Mouse (Mus musculus) 3T3-L1 (cell line): ENCODE data around the gene Ccnl1.

Experiments
- DNase-seq: peaks from one replicate; pipeline ENCODE4 v3.0.0-alpha.2; 2015; ENCODE audit warnings: low read depth, low spot score

Ccnl1 gene

GRCm38 (mm10) chr3:65959416-65960001 is 1.5 kb upstream of the Ccnl1 start:
- no peak for DNase-seq

GRCm38 (mm10) chr3:65958840-65959185 is 764 bp upstream of the Ccnl1 start:
- no peak for DNase-seq

GRCm38 (mm10) chr3:65957271-65958101 is 563 bp downstream of the Ccnl1 start:
- DNase-seq = peak; percentile 65

GRCm38 (mm10) chr3:65954499-65955391 is 3.3 kb downstream of the Ccnl1 start:
- peak; percentile 64 for DNase-seq

- DNase-seq = peak; percentile 82
Measured at GRCm38 (mm10) chr3:65950831-65951365, 7.2 kb downstream of the Ccnl1 start.

GRCm38 (mm10) chr3:65950304-65950703 is 7.7 kb downstream of the Ccnl1 start:
- DNase-seq = no peak

- DNase-seq = no peak
Measured at GRCm38 (mm10) chr3:65945277-65945932, 12.6 kb downstream of the Ccnl1 start.

GRCm38 (mm10) chr3:65944713-65945112 is 13.3 kb downstream of the Ccnl1 start:
- DNase-seq = no peak

GRCm38 (mm10) chr3:65943453-65943852 is 14.6 kb downstream of the Ccnl1 start:
- no peak for DNase-seq

- DNase-seq = no peak
Measured at GRCm38 (mm10) chr3:65941052-65941451, 17.0 kb downstream of the Ccnl1 start.

GRCm38 (mm10) chr3:65938211-65938610 is 19.8 kb downstream of the Ccnl1 start:
- DNase-seq = peak; percentile 81

GRCm38 (mm10) chr3:65936384-65936783 is 21.7 kb downstream of the Ccnl1 start:
- DNase-seq = no peak

- no peak for DNase-seq
Measured at GRCm38 (mm10) chr3:65935153-65935552, 22.9 kb downstream of the Ccnl1 start.

GRCm38 (mm10) chr3:65933726-65934125 is 24.3 kb downstream of the Ccnl1 start:
- DNase-seq = no peak

GRCm38 (mm10) chr3:65931542-65931941 is 26.5 kb downstream of the Ccnl1 start:
- peak; percentile 52 for DNase-seq

GRCm38 (mm10) chr3:65930636-65931035 is 27.4 kb downstream of the Ccnl1 start:
- no peak for DNase-seq

- DNase-seq = peak; percentile 95
Measured at GRCm38 (mm10) chr3:65929821-65930633, 28.0 kb downstream of the Ccnl1 start.

- DNase-seq = peak; percentile 99
Measured at GRCm38 (mm10) chr3:65929304-65929783, 28.7 kb downstream of the Ccnl1 start.

- no peak for DNase-seq
Measured at GRCm38 (mm10) chr3:65928614-65929272, 29.3 kb downstream of the Ccnl1 start.

- DNase-seq = peak; percentile 100
Measured at GRCm38 (mm10) chr3:65927685-65928084, 30.4 kb downstream of the Ccnl1 start.
